Mouse (Mus musculus) hindbrain, embryonic 14.5 days (tissue): Measurements from ENCODE around the gene Galnt7. TPM values are rescaled to one million over a fixed set of nuclear protein-coding genes. Genes with fewer than 3 reads are reported as not detected.

Experiments
- ATAC-seq: fragments of 200-750 bp; cut with Nextera tagmentation; 2 replicates; pipeline ENCODE4 v1.8.0; 2017; ENCODE audit warnings: moderate number of reproducible peaks, mild to moderate bottlenecking, moderate TSS enrichment, moderate library complexity; ENCODE audit not compliant: low FRiP score
- DNase-seq: peaks from one replicate; pipeline ENCODE4 v3.0.0-alpha.2; 2015; ENCODE audit warnings: low spot score
- H3K27ac ChIP-seq: fragments of 300-500 bp; sonication (generic); 2 replicates; pipeline ENCODE4 v1.5.1; 2014; ENCODE audit warnings: mild to moderate bottlenecking, moderate library complexity
- H3K27me3 ChIP-seq: fragments of 300-500 bp; sonication (generic); 2 replicates; pipeline ENCODE4 v1.6.1; 2014; ENCODE audit warnings: mild to moderate bottlenecking, low read length, mixed read lengths; ENCODE audit not compliant: control insufficient read depth, insufficient read depth
- H3K36me3 ChIP-seq: fragments of 300-500 bp; sonication (generic); replicated peaks from 2 replicates; pipeline ENCODE4 v1.6.1; 2014; ENCODE audit not compliant: control insufficient read depth, insufficient read depth
- H3K4me1 ChIP-seq: fragments of 300-500 bp; sonication (generic); replicated peaks from 2 replicates; pipeline ENCODE4 v1.6.1; 2014; ENCODE audit warnings: antibody characterized with exemption, low read length, mixed read lengths; ENCODE audit not compliant: control insufficient read depth, insufficient read depth
- H3K4me2 ChIP-seq: fragments of 300-500 bp; sonication (generic); replicated peaks from 2 replicates; pipeline ENCODE4 v1.6.1; 2014; ENCODE audit warnings: mild to moderate bottlenecking, moderate library complexity
- H3K4me3 ChIP-seq: fragments of 300-500 bp; sonication (generic); replicated peaks from 2 replicates; pipeline ENCODE4 v1.5.1; 2014; ENCODE audit warnings: mild to moderate bottlenecking, low read length
- H3K9ac ChIP-seq: fragments of 300-500 bp; sonication (generic); 2 replicates; pipeline ENCODE4 v1.6.1; 2014
- H3K9me3 ChIP-seq: fragments of 300-500 bp; sonication (generic); 2 replicates; pipeline ENCODE4 v1.6.1; 2016; ENCODE audit warnings: low read length; ENCODE audit not compliant: control insufficient read depth
- WGBS: fragments of 180-500 bp; shearing (Covaris S2); extraction: QIAGEN DNeasy Blood & Tissue Kit; methylation state at CpG from one replicate; pipeline ENCODE4 v1.1.7; 2014; 5-methylcytosine and 5-hydroxymethylcytosine counted together
- polyA plus RNA-seq: library from polyadenylated mRNA; unstranded; fragments of >200 nt; fragmentation: Nextera tagmentation; extraction: Ambion mirVana; gene quantifications from 2 replicates; pipeline ENCODE4 v1.2.1, GENCODE M21; 2014

The Galnt7 gene
- polyA plus RNA-seq, 1 experiment from 2014 or later = 14.6 TPM

DNA sequence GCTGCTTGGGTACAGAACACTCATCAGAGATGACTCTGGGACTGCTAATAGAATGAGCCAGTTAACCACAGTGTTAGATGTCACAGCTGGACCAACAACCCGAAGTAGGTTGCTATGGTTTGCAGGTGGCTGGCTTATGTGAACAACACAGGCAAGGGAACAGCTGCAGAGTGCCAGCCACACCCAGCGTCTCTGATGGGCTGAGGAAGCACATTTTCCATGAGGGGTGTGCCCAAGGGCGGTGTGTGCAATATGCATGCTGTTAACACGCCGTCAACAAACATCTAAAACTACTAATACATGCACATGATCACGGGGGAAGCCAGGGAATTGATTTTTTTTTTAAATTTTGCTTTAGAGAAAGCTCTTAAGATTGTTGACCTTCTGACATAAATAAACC, 73.0 kb downstream of the Galnt7 start:
- Histone ChIP-seq H3K9ac (no peak overlapping the region), H3K27me3 (no peaks in the 10 kb centered on the region), H3K4me1 (0 out of 2 replicates have a peak, but pooled peaks cover 4% of the 10 kb centered on the region), H3K4me2 (no peak overlapping the region), H3K27ac (no peak overlapping the region), H3K9me3 (no peaks in the 10 kb centered on the region), H3K4me3 (no peak overlapping the region), H3K36me3 (no peaks in the 10 kb centered on the region)
- no peak for DNase-seq
- WGBS = 77% methylated on average over 6 of the region's 6 CpGs
- ATAC-seq = no peak

DNA sequence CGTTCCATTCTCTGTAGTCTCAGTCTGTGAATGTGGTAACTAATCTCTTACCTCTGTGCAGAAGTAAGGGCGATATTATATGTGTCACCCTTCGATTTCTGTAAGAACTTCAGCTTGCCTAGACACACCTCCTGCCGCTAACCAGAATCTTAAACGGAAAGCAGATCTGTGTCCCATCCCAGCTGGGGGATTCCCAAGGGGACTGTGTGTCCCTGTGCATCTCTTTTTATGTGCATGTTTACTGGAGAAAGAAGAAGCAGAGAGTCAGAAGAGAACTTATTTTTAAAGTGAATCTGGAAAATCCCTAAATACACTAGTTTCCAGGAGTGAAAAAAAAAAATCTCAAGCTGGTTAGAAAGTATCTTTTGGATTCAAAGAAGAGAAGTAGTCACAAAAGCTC, 75.5 kb downstream of the Galnt7 start:
- WGBS = 83% methylated on average over 5 of the region's 5 CpGs
- no peak overlapping the region for H3K27ac ChIP-seq
- DNase-seq (no peak), ATAC-seq (no peak)
- no peak overlapping the region for H3K4me2 ChIP-seq
- no peaks in the 10 kb centered on the region for H3K36me3 ChIP-seq
- no peaks in the 10 kb centered on the region for H3K27me3 ChIP-seq
- no peak overlapping the region for H3K4me3 ChIP-seq
- H3K9ac ChIP-seq = no peak overlapping the region
- no peaks in the 10 kb centered on the region for H3K9me3 ChIP-seq
- H3K4me1 ChIP-seq = no peaks in the 10 kb centered on the region

DNA sequence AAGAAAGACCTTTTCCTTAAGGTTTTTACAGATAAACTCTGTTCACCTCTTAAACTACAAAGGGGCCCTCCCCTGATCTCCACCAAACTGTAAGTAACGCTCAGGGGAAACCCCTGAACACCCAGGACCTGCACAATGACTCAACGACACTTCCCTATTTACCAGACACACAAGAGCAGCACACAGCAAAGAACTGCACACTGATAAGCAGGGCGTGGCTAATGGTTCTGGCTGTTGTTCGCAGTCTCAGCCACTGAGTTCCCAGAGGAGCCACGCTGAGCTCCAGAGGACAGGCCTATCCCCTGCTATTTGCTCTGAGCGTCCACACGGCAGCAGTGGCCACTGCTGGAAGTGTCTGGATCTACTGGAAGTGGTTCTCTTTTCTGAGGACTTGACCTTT, 76.6 kb downstream of the Galnt7 start:
- no peaks in the 10 kb centered on the region for H3K27me3 ChIP-seq
- ATAC-seq (peak; percentile 68), DNase-seq (no peak)
- no peak overlapping the region for H3K4me3 ChIP-seq
- H3K27ac ChIP-seq = no peak overlapping the region
- H3K4me2 ChIP-seq = no peak overlapping the region
- no peaks in the 10 kb centered on the region for H3K4me1 ChIP-seq
- H3K36me3 ChIP-seq = no peaks in the 10 kb centered on the region
- WGBS = 17% methylated on average over 7 of the region's 7 CpGs
- H3K9me3 ChIP-seq = no peaks in the 10 kb centered on the region
- no peak overlapping the region for H3K9ac ChIP-seq

DNA sequence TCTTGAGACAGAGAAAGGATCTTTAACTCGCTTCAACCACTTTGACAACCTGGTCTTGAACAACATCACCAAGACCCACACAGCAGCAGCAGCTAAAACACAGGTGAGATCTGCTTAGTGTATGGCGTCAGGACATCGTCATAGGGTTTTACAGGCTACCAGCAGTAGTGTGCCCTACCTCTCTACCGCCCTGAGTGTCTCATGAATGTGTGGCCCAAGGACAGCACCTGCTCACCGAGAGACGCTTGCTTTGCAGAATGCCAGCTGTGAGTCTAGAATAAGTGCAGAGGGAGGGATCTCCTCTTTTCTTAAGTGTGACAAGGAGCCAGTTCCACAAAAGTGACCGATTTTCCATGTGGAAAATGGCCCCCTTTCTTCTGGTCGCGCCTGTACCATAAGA, 77.5 kb downstream of the Galnt7 start:
- Histone ChIP-seq H3K9ac (no peak overlapping the region), H3K27me3 (no peaks in the 10 kb centered on the region), H3K4me3 (no peak overlapping the region), H3K36me3 (no peaks in the 10 kb centered on the region), H3K4me2 (no peak overlapping the region), H3K4me1 (no peaks in the 10 kb centered on the region), H3K9me3 (no peaks in the 10 kb centered on the region), H3K27ac (no peak overlapping the region)
- WGBS = 87% methylated on average over 9 of the region's 9 CpGs
- no peak for ATAC-seq
- DNase-seq = no peak

DNA sequence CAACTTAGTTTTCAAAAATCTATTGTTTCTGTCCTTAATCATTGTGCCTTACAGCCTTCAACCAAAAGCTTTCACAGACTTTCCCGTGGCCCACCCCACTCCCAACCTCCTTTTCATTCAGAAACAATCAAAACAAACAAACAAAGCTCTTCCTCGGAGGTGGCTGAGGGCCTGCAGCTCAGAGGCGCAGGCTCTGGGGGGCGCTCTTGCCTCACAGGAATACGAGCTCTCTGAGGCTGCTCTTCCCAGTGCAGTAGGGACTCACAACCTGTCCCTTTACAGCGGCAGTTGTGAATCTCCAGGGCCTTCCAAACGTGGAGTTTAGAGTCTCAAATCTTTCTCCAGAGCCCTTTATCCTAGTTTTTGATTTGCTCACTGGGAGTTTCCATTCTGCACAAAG, 78.4 kb downstream of the Galnt7 start:
- peak; percentile 75; the same call in 1 of the 2 replicates for ATAC-seq
- H3K9me3 ChIP-seq = no peaks in the 10 kb centered on the region
- H3K4me2 ChIP-seq = no peak overlapping the region
- peak; percentile 82 for DNase-seq
- H3K4me1 ChIP-seq = no peaks in the 10 kb centered on the region
- H3K36me3 ChIP-seq = no peaks in the 10 kb centered on the region
- 5% methylated on average over 7 of the region's 7 CpGs for WGBS
- H3K27me3 ChIP-seq = no peaks in the 10 kb centered on the region
- H3K4me3 ChIP-seq = no peak overlapping the region
- H3K9ac ChIP-seq = no peak overlapping the region
- no peak overlapping the region for H3K27ac ChIP-seq

DNA sequence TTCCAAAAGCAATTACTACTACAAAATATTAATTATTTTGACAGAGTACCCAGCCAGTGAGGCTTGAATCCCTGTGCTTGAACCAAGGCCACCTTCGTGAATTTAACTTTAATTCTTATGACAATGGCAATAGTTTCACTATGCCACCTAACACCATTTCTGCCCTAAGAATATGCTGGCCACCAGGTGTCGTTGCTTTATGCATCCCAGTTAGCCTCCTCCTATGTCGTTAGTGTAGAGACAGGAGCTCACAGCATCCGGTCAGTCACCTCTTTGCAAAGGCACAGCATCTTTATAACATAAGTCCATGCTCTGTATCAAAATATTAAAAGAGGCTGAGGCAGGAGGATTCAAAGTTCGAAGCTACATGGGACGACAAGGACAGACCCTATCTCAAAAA, 79.0 kb downstream of the Galnt7 start:
- H3K27ac ChIP-seq = no peak overlapping the region

DNA sequence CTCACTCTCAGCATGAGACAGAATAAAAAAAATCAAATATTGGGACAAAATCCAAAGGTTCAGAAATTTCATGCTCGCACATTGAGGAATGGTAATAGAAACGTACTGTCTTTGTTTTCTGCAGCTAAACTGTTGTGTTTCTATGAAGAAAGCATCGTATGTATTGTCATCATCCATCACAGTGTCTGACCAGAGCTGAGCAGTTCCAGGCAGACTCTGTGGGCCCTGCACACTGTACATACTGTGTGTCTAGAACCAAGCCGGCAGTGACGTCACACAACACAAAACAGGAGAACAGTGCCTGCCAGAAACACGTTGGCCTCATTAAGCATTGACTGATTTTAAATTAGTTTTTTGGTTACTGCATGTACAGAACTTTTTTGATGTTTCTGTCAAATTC, 82.9 kb downstream of the Galnt7 start:
- H3K4me3 ChIP-seq = no peak overlapping the region
- H3K36me3 ChIP-seq = no peaks in the 10 kb centered on the region
- no peak overlapping the region for H3K9ac ChIP-seq
- H3K9me3 ChIP-seq = no peaks in the 10 kb centered on the region
- no peak for DNase-seq
- H3K27me3 ChIP-seq = no peaks in the 10 kb centered on the region
- no peak for ATAC-seq
- H3K4me1 ChIP-seq = peaks cover 16% of the 10 kb centered on the region
- 71% methylated on average over 6 of the region's 6 CpGs for WGBS
- no peak overlapping the region for H3K4me2 ChIP-seq
- no peak overlapping the region for H3K27ac ChIP-seq

More for the DNA sequence above, 79.0 kb downstream of the Galnt7 start:
- Histone ChIP-seq H3K9ac (no peak overlapping the region), H3K4me2 (no peak overlapping the region), H3K27me3 (no peaks in the 10 kb centered on the region), H3K9me3 (no peaks in the 10 kb centered on the region), H3K36me3 (no peaks in the 10 kb centered on the region), H3K4me1 (peaks cover 3% of the 10 kb centered on the region), H3K4me3 (no peak overlapping the region)
- ATAC-seq = no peak
- DNase-seq = no peak
- 83% methylated on average over 6 of the region's 6 CpGs for WGBS

DNA sequence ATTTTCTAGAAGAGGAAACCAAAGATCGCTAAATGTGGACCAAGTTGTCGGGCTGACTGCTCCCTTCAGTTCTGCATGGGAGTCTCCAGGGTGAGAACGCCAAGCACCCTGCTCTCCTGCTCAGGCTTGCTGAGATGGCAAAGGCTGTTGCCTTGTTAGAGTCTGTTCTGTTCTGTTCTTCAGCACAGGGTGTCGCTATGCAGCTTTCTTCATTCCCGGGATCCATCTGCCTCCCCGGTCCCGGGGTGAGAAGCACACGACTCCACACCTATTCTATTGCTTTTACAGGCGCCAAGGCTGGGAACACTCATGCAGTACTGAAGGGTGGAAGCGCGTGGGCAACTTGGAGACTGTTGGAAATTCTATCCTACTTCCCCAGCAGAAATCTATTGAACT, 83.4 kb downstream of the Galnt7 start:
- Histone ChIP-seq H3K27me3 (no peaks in the 10 kb centered on the region), H3K4me2 (no peak overlapping the region), H3K4me3 (no peak overlapping the region), H3K4me1 (peaks cover 16% of the 10 kb centered on the region), H3K36me3 (no peaks in the 10 kb centered on the region), H3K9ac (no peak overlapping the region), H3K27ac (no peak overlapping the region), H3K9me3 (no peaks in the 10 kb centered on the region)
- DNase-seq (no peak), ATAC-seq (peak; percentile 44; the same call in 1 of the 2 replicates)
- WGBS = 50% methylated on average over 11 of the region's 11 CpGs

DNA sequence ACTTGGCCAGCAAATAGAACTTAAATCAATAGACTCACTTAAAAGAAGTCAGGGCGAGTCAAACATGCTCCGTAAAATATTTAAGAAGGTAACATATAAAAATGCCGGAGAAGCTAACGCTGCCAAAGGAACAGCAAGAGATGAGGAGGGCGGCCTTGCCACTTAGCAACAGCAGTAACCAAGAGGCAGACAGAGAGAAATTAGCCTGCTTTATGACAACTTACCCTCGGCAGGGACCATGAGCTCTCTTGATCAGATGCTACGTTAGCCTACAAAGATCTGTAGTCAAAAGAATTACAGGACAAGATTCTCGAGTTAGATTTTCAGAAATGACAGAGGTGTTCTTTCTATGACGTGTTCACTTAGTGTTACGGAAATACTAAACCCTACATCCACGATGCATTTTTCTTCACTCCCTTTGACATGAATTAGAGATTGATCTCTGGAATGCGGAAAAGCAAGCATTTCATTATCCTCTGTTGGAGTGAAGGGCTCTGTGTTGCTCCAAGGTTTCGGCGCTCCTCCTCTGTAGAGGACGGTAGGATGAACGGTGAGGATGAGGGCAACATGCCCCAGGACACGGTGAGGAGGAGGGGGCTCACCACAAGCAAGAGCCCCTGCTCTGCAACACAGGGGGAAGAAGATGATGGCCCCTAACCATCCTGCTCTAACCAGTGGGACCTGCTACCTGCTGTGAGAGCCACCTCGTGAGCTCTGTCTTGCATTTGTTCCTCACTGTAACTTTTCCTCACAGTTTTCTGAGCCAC, 84.0 kb downstream of the Galnt7 start:
- ATAC-seq = no peak
- H3K9me3 ChIP-seq = no peaks in the 10 kb centered on the region
- no peak overlapping the region for H3K4me3 ChIP-seq
- no peak overlapping the region for H3K4me2 ChIP-seq
- H3K36me3 ChIP-seq = no peaks in the 10 kb centered on the region
- H3K27me3 ChIP-seq = no peaks in the 10 kb centered on the region
- no peak overlapping the region for H3K9ac ChIP-seq
- DNase-seq = no peak
- 63% methylated on average over 18 of the region's 18 CpGs for WGBS
- peaks cover 16% of the 10 kb centered on the region for H3K4me1 ChIP-seq
- H3K27ac ChIP-seq = no peak overlapping the region

DNA sequence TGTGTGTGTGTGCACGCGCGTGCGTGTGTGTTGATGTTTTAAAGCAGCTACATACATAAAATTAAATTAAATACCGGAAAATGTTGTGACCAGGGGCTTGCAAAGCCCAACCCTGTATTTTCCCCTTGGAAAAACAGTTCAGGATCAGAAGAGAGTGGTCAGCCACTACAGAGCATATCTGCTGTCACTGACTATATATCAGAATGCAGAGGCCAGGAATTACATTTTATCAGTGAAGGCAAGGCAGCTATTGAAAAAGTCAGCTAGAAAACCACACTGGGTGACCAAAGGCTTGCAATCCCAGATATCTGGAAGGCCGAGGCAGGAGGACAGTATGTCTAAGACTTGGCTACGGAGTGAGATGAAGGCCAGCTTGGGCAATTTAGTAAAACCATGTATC, 84.8 kb downstream of the Galnt7 start:
- no peak for DNase-seq
- no peak overlapping the region for H3K27ac ChIP-seq
- H3K4me1 ChIP-seq = peaks cover 16% of the 10 kb centered on the region
- no peaks in the 10 kb centered on the region for H3K36me3 ChIP-seq
- ATAC-seq = no peak
- H3K27me3 ChIP-seq = no peaks in the 10 kb centered on the region
- H3K9ac ChIP-seq = no peak overlapping the region
- no peaks in the 10 kb centered on the region for H3K9me3 ChIP-seq
- no peak overlapping the region for H3K4me2 ChIP-seq
- 86% methylated on average over 7 of the region's 7 CpGs for WGBS
- H3K4me3 ChIP-seq = no peak overlapping the region
